Mouse (Mus musculus) E14TG2a.4 (cell line): ENCODE measurements around the gene Fahd2a.

ENCODE experiments used
- CTCF ChIP-seq: conservative IDR thresholded peaks from 2 replicates; pipeline ENCODE4 v1.5.1; 2014; ENCODE audit warnings: low read length
- POU5F1 ChIP-seq: IDR thresholded peaks from 2 replicates; pipeline ENCODE4 v1.6.1; 2014; ENCODE audit warnings: low read length, borderline replicate concordance

GRCm38 (mm10) chr2:127471281-127471680 is 26.9 kb upstream of the Fahd2a start:
- TF ChIP-seq CTCF: no peak
- no peak for TF ChIP-seq POU5F1
